Mouse (Mus musculus): ENCODE measurements around the gene Fabp3. TPM values are rescaled to one million over a fixed set of nuclear protein-coding genes. Genes with fewer than 3 reads are reported as not detected.

Fabp3 gene
- total and polyA plus RNA-seq, 3 experiments = 0.60 TPM; not detected in 2

- no peaks in the 10 kb centered on the region for H3K4me1 ChIP-seq (ENCODE audit: control insufficient read depth in 1 of 2, insufficient read depth in 2 of 2, low read length in 2 of 2)
- no peak overlapping the region for H3K9ac ChIP-seq (ENCODE audit: control insufficient read depth, low read depth, low read length, poor library complexity, severe bottlenecking)
These were observed 41.3 kb downstream of the Fabp3 start for GRCm38 (mm10) chr4:130349666-130350065.

GRCm38 (mm10) chr4:130350690-130351422 lies 42.5 kb downstream of the Fabp3 start:
- no peak for DNase-seq (ENCODE audit: low read depth, low spot score)

More at GRCm38 (mm10) chr4:130349666-130350065, 41.3 kb downstream of the Fabp3 start:
- Histone ChIP-seq H3K9me3 (replicated peaks; ENCODE audit: insufficient read depth, low read length) (no peaks in the 10 kb centered on the region), H3K79me2 (ENCODE audit: control insufficient read depth, insufficient read depth, low read length, poor library complexity) (no peaks in the 10 kb centered on the region), H3K27me3 (ENCODE audit: control insufficient read depth in 1 of 2, insufficient read depth in 2 of 2, low read length in 2 of 2) (no peaks in the 10 kb centered on the region), H3K36me3 (ENCODE audit: control insufficient read depth in 1 of 2, insufficient read depth in 2 of 2, low read length in 2 of 2) (peaks cover 0 to 7% of the 10 kb centered on the region in 2 experiments; a peak in 2 of 4 replicates), H3K27ac (ENCODE audit: control insufficient read depth, low read depth, low read length) (no peak overlapping the region), H3K4me3 (ENCODE audit: control insufficient read depth in 1 of 2, insufficient read depth in 1 of 2, low read depth in 2 of 2, low read length in 2 of 2) (no peak overlapping the region)
- peak; percentile 41 for DNase-seq (ENCODE audit: low read depth, low spot score)
- TF ChIP-seq POLR2A (IDR thresholded peaks at IDR 0.05; ENCODE audit: control insufficient read depth in 1 of 2, insufficient read depth in 1 of 2, low read depth in 1 of 2, low read length in 2 of 2, poor library complexity in 1 of 2) (no peak), HCFC1 (IDR thresholded peaks at IDR 0.05; ENCODE audit: low read depth, low read length) (no peak), USF1 (IDR thresholded peaks at IDR 0.05; ENCODE audit: low read depth, low read length) (no peak), MXI1 (IDR thresholded peaks at IDR 0.05; ENCODE audit: low read depth, low read length) (no peak), CTCF (IDR thresholded peaks at IDR 0.05 in 2 of 3, conservative IDR thresholded peaks at IDR 0.05 in 1 of 3; ENCODE audit: control insufficient read depth in 1 of 3, insufficient read depth in 1 of 3, low read depth in 2 of 3, low read length in 3 of 3, poor library complexity in 1 of 3, severe bottlenecking in 1 of 3) (peak; percentile 52 to 56 (median 52)), ETS1 (IDR thresholded peaks at IDR 0.05; ENCODE audit: low read depth, low read length) (no peak), RAD21 (IDR thresholded peaks at IDR 0.05; ENCODE audit: low read depth, low read length) (peak; percentile 37), SIN3A (IDR thresholded peaks at IDR 0.05; ENCODE audit: low read length) (no peak)

More at GRCm38 (mm10) chr4:130350690-130351422, 42.5 kb downstream of the Fabp3 start:
- TF ChIP-seq MAX (IDR thresholded peaks at IDR 0.05; ENCODE audit: low read length) (no peak), HCFC1 (IDR thresholded peaks at IDR 0.05; ENCODE audit: low read depth, low read length) (no peak), NRF1 (IDR thresholded peaks at IDR 0.05; ENCODE audit: insufficient read depth, low read depth, low read length, poor library complexity, severe bottlenecking) (no peak), POLR2AphosphoS5 (IDR thresholded peaks at IDR 0.05; ENCODE audit: borderline replicate concordance, low read depth, low read length) (no peak), USF1 (IDR thresholded peaks at IDR 0.05; ENCODE audit: low read depth, low read length) (no peak), ZKSCAN1 (IDR thresholded peaks at IDR 0.05; ENCODE audit: low read depth, low read length) (no peak), EP300 (IDR thresholded peaks at IDR 0.05; ENCODE audit: low read depth in 1 of 2, low read length in 2 of 2) (no peak), POLR2A (IDR thresholded peaks at IDR 0.05; ENCODE audit: control insufficient read depth in 1 of 2, insufficient read depth in 1 of 2, low read depth in 1 of 2, low read length in 2 of 2, poor library complexity in 1 of 2) (no peak), ETS1 (IDR thresholded peaks at IDR 0.05; ENCODE audit: low read depth, low read length) (no peak), ELF1 (IDR thresholded peaks at IDR 0.05; ENCODE audit: low read depth, low read length) (no peak), MYB (IDR thresholded peaks at IDR 0.05; ENCODE audit: low read depth, low read length) (no peak), UBTF (IDR thresholded peaks at IDR 0.05; ENCODE audit: borderline replicate concordance, insufficient read depth, low read depth, low read length) (no peak), GATA1 (IDR thresholded peaks at IDR 0.05; ENCODE audit: low read depth, low read length) (no peak), KAT2A (conservative IDR thresholded peaks at IDR 0.05; ENCODE audit: low read depth, low read length) (no peak), RAD21 (IDR thresholded peaks at IDR 0.05; ENCODE audit: low read depth, low read length) (no peak), NELFE (IDR thresholded peaks at IDR 0.05; ENCODE audit: low read depth, low read length) (no peak), BHLHE40 (IDR thresholded peaks at IDR 0.05; ENCODE audit: borderline replicate concordance, low read depth, low read length) (no peak), ZC3H11A (IDR thresholded peaks at IDR 0.05; ENCODE audit: low read depth, low read length) (no peak), SMC3 (IDR thresholded peaks at IDR 0.05; ENCODE audit: low read depth, low read length) (no peak), RCOR1 (IDR thresholded peaks at IDR 0.05; ENCODE audit: low read depth, low read length) (no peak)
- no peaks in the 10 kb centered on the region for H3K79me2 ChIP-seq (ENCODE audit: control insufficient read depth, insufficient read depth, low read length, poor library complexity)
- H3K4me3 ChIP-seq (ENCODE audit: control insufficient read depth in 1 of 2, insufficient read depth in 1 of 2, low read depth in 2 of 2, low read length in 2 of 2) = no peak overlapping the region
- H3K27ac ChIP-seq (ENCODE audit: control insufficient read depth, low read depth, low read length) = no peak overlapping the region
- H3K9me3 ChIP-seq (replicated peaks; ENCODE audit: insufficient read depth, low read length) = no peaks in the 10 kb centered on the region
- H3K36me3 ChIP-seq (ENCODE audit: control insufficient read depth in 1 of 2, insufficient read depth in 2 of 2, low read length in 2 of 2) = peaks cover 0 to 7% of the 10 kb centered on the region in 2 experiments; a peak in 2 of 4 replicates
- no peaks in the 10 kb centered on the region for H3K4me1 ChIP-seq (ENCODE audit: control insufficient read depth in 1 of 2, insufficient read depth in 2 of 2, low read length in 2 of 2)
- no peak overlapping the region for H3K9ac ChIP-seq (ENCODE audit: control insufficient read depth, low read depth, low read length, poor library complexity, severe bottlenecking)
- no peaks in the 10 kb centered on the region for H3K27me3 ChIP-seq (ENCODE audit: control insufficient read depth in 1 of 2, insufficient read depth in 2 of 2, low read length in 2 of 2)
